Mouse (Mus musculus) hindbrain, embryonic 10.5 days (tissue): Measurements from ENCODE around the gene Lrp4. TPM values are rescaled to one million over a fixed set of nuclear protein-coding genes. Genes with fewer than 3 reads are reported as not detected.

Source experiments
- DNase-seq: peaks from one replicate; pipeline ENCODE4 v3.0.0-alpha.2; 2017; ENCODE audit warnings: low spot score
- H3K27ac ChIP-seq: fragments of 300-500 bp; sonication (generic); 2 replicates; pipeline ENCODE4 v1.5.1; 2016; ENCODE audit warnings: mild to moderate bottlenecking, moderate library complexity
- H3K27me3 ChIP-seq: fragments of 300-500 bp; sonication (generic); 2 replicates; pipeline ENCODE4 v1.6.1; 2016; ENCODE audit warnings: mild to moderate bottlenecking; ENCODE audit not compliant: poor library complexity, insufficient read depth, severe bottlenecking
- H3K36me3 ChIP-seq: fragments of 300-500 bp; sonication (generic); 2 replicates; pipeline ENCODE4 v1.6.1; 2016; ENCODE audit warnings: mild to moderate bottlenecking, moderate library complexity
- H3K4me1 ChIP-seq: fragments of 300-500 bp; sonication (generic); replicated peaks from 2 replicates; pipeline ENCODE4 v1.6.1; 2016; ENCODE audit warnings: mild to moderate bottlenecking
- H3K4me3 ChIP-seq: fragments of 300-500 bp; sonication (generic); 2 replicates; pipeline ENCODE4 v1.5.1; 2016; ENCODE audit warnings: mild to moderate bottlenecking, moderate library complexity
- H3K9me3 ChIP-seq: fragments of 300-500 bp; sonication (generic); 2 replicates; pipeline ENCODE4 v1.6.1; 2016; ENCODE audit warnings: mild to moderate bottlenecking, moderate library complexity
- WGBS: fragments of 180-500 bp; shearing (Covaris S2); methylation state at CpG from one replicate; pipeline ENCODE4 v1.1.7; 2016; 5-methylcytosine and 5-hydroxymethylcytosine counted together
- polyA plus RNA-seq: library from polyadenylated mRNA; unstranded; fragments of >200 nt; fragmentation: Nextera tagmentation; extraction: Ambion mirVana; gene quantifications from 2 replicates; pipeline ENCODE4 v1.2.1, GENCODE M21; 2016

Gene Lrp4
- polyA plus RNA-seq, 1 experiment from 2014 or later, result 6.4 TPM

GRCm38 (mm10) chr2:91439271-91439670 is 18.0 kb upstream of the Lrp4 start:
- no peaks in the 10 kb centered on the region for H3K9me3 ChIP-seq
- no peaks in the 10 kb centered on the region for H3K36me3 ChIP-seq
- H3K4me3 ChIP-seq, result no peak overlapping the region
- WGBS, result 86% methylated on average over 10 of the region's 10 CpGs
- no peaks in the 10 kb centered on the region for H3K27me3 ChIP-seq
- peaks cover 11% of the 10 kb centered on the region for H3K4me1 ChIP-seq
- no peak overlapping the region for H3K27ac ChIP-seq
- no peak for DNase-seq

GRCm38 (mm10) chr2:91439876-91440275 is 17.4 kb upstream of the Lrp4 start:
- 80% methylated on average over 1 of the region's 1 CpGs for WGBS
- Histone ChIP-seq H3K27ac (no peak overlapping the region), H3K27me3 (no peaks in the 10 kb centered on the region), H3K4me3 (no peak overlapping the region), H3K36me3 (no peaks in the 10 kb centered on the region), H3K9me3 (no peaks in the 10 kb centered on the region), H3K4me1 (peaks cover 11% of the 10 kb centered on the region)
- DNase-seq, result no peak

GRCm38 (mm10) chr2:91440686-91441085 is 16.6 kb upstream of the Lrp4 start:
- 90% methylated on average over 5 of the region's 5 CpGs for WGBS
- Histone ChIP-seq H3K27me3 (no peaks in the 10 kb centered on the region), H3K36me3 (no peaks in the 10 kb centered on the region), H3K4me1 (peaks cover 11% of the 10 kb centered on the region), H3K27ac (no peak overlapping the region), H3K4me3 (no peak overlapping the region), H3K9me3 (no peaks in the 10 kb centered on the region)
- DNase-seq, result no peak

- Histone ChIP-seq H3K27ac (no peak overlapping the region), H3K4me1 (peaks cover 11% of the 10 kb centered on the region), H3K4me3 (no peak overlapping the region), H3K36me3 (no peaks in the 10 kb centered on the region), H3K27me3 (no peaks in the 10 kb centered on the region), H3K9me3 (no peaks in the 10 kb centered on the region)
- WGBS, result 80% methylated on average over 2 of the region's 2 CpGs
- DNase-seq, result no peak
Observed at GRCm38 (mm10) chr2:91441715-91442114, 15.6 kb upstream of the Lrp4 start.

GRCm38 (mm10) chr2:91442241-91442640 is 15.1 kb upstream of the Lrp4 start:
- no peak overlapping the region for H3K4me3 ChIP-seq
- DNase-seq, result no peak
- 83% methylated on average over 1 of the region's 1 CpGs for WGBS
- no peaks in the 10 kb centered on the region for H3K36me3 ChIP-seq
- no peaks in the 10 kb centered on the region for H3K27me3 ChIP-seq
- H3K9me3 ChIP-seq, result no peaks in the 10 kb centered on the region
- peaks cover 11% of the 10 kb centered on the region for H3K4me1 ChIP-seq
- no peak overlapping the region for H3K27ac ChIP-seq

- no peaks in the 10 kb centered on the region for H3K36me3 ChIP-seq
- H3K27me3 ChIP-seq, result no peaks in the 10 kb centered on the region
- peak; percentile 89 for DNase-seq
- WGBS, result under 1% methylated on average over 19 of the region's 19 CpGs
- H3K27ac ChIP-seq, result peak within 1 kb of the TSS; percentile 85
- H3K9me3 ChIP-seq, result no peaks in the 10 kb centered on the region
- peak within 1 kb of the TSS; percentile 68 for H3K4me3 ChIP-seq
- H3K4me1 ChIP-seq, result peaks cover 8% of the 10 kb centered on the region
Observed at GRCm38 (mm10) chr2:91444286-91444892, 12.9 kb upstream of the Lrp4 start, which contains the start of gene 1110051M20Rik. Gene 1110051M20Rik, minus strand, starts transcription at chr2:91444704.

GRCm38 (mm10) chr2:91449662-91450061 is 7.6 kb upstream of the Lrp4 start:
- 64% methylated on average over 1 of the region's 1 CpGs for WGBS
- DNase-seq, result no peak
- Histone ChIP-seq H3K27ac (no peak overlapping the region), H3K4me3 (no peak overlapping the region), H3K36me3 (no peaks in the 10 kb centered on the region), H3K27me3 (no peaks in the 10 kb centered on the region), H3K4me1 (no peaks in the 10 kb centered on the region), H3K9me3 (no peaks in the 10 kb centered on the region)

GRCm38 (mm10) chr2:91450316-91450715 is 7.0 kb upstream of the Lrp4 start:
- H3K9me3 ChIP-seq, result no peaks in the 10 kb centered on the region
- H3K27me3 ChIP-seq, result no peaks in the 10 kb centered on the region
- DNase-seq, result no peak
- 74% methylated on average over 9 of the region's 9 CpGs for WGBS
- no peak overlapping the region for H3K27ac ChIP-seq
- peaks cover 3% of the 10 kb centered on the region; the same call in 1 of the 2 replicates for H3K4me1 ChIP-seq
- H3K4me3 ChIP-seq, result no peak overlapping the region
- no peaks in the 10 kb centered on the region for H3K36me3 ChIP-seq

- 76% methylated on average over 8 of the region's 8 CpGs for WGBS
- Histone ChIP-seq H3K4me3 (no peak overlapping the region), H3K4me1 (peaks cover 25% of the 10 kb centered on the region), H3K27me3 (no peaks in the 10 kb centered on the region), H3K9me3 (no peaks in the 10 kb centered on the region), H3K36me3 (no peaks in the 10 kb centered on the region), H3K27ac (no peak overlapping the region)
- no peak for DNase-seq
Observed at GRCm38 (mm10) chr2:91452658-91453057, 4.7 kb upstream of the Lrp4 start.

- no peaks in the 10 kb centered on the region for H3K9me3 ChIP-seq
- DNase-seq, result no peak
- H3K27me3 ChIP-seq, result no peaks in the 10 kb centered on the region
- H3K27ac ChIP-seq, result no peak overlapping the region
- no peak overlapping the region for H3K4me3 ChIP-seq
- WGBS, result 84% methylated on average over 9 of the region's 9 CpGs
- peaks cover 33% of the 10 kb centered on the region for H3K4me1 ChIP-seq
- no peaks in the 10 kb centered on the region for H3K36me3 ChIP-seq
Observed at GRCm38 (mm10) chr2:91453231-91454075, 3.9 kb upstream of the Lrp4 start.

GRCm38 (mm10) chr2:91454434-91454833 is 2.9 kb upstream of the Lrp4 start:
- Histone ChIP-seq H3K9me3 (no peaks in the 10 kb centered on the region), H3K27ac (no peak overlapping the region), H3K36me3 (no peaks in the 10 kb centered on the region), H3K4me1 (peaks cover 42% of the 10 kb centered on the region), H3K27me3 (no peaks in the 10 kb centered on the region), H3K4me3 (no peak overlapping the region)
- no peak for DNase-seq
- 91% methylated on average over 3 of the region's 3 CpGs for WGBS

- Histone ChIP-seq H3K9me3 (no peaks in the 10 kb centered on the region), H3K27ac (no peak overlapping the region), H3K36me3 (peaks cover 6% of the 10 kb centered on the region; the same call in 1 of the 2 replicates), H3K27me3 (no peaks in the 10 kb centered on the region), H3K4me1 (peaks cover 54% of the 10 kb centered on the region), H3K4me3 (no peak overlapping the region)
- WGBS, result 4% methylated on average over 4 of the region's 4 CpGs
- no peak for DNase-seq
Observed at GRCm38 (mm10) chr2:91455826-91456225, 1.5 kb upstream of the Lrp4 start.

- H3K27ac ChIP-seq, result peak overlapping the region; percentile 96
Observed at GRCm38 (mm10) chr2:91456491-91457100, 715 bp upstream of the Lrp4 start.

More at GRCm38 (mm10) chr2:91456491-91457100, 715 bp upstream of the Lrp4 start:
- Histone ChIP-seq H3K36me3 (peaks cover 6% of the 10 kb centered on the region; the same call in 1 of the 2 replicates), H3K27me3 (no peaks in the 10 kb centered on the region), H3K9me3 (no peaks in the 10 kb centered on the region), H3K4me3 (peak overlapping the region; percentile 90), H3K4me1 (peaks cover 62% of the 10 kb centered on the region)
- DNase-seq, result no peak
- 44% methylated on average over 9 of the region's 9 CpGs for WGBS
